Mouse (Mus musculus): ENCODE measurements around the gene Gcdh. TPM values are rescaled to one million over a fixed set of nuclear protein-coding genes. Genes with fewer than 3 reads are reported as not detected.

Gene Gcdh
- total and polyA plus RNA-seq, 3 experiments: 26.6 to 69.8 (median 35.2) TPM

- TF ChIP-seq TAL1 (conservative IDR thresholded peaks at IDR 0.05; ENCODE audit: low read depth, low read length): no peak
- TF ChIP-seq CTCF (IDR thresholded peaks at IDR 0.05; ENCODE audit: low read depth, low read length): no peak
- no peak for TF ChIP-seq GATA1 (IDR thresholded peaks at IDR 0.05; ENCODE audit: borderline replicate concordance, low read length)
- TF ChIP-seq GATA2 (IDR thresholded peaks at IDR 0.05; ENCODE audit: borderline replicate concordance, low read depth, low read length): no peak
- TF ChIP-seq POLR2AphosphoS5 (IDR thresholded peaks at IDR 0.05; ENCODE audit: insufficient replicate concordance, low read depth, low read length): no peak
- Histone ChIP-seq H3K9me3 (replicated peaks) (no peaks in the 10 kb centered on the region), H3K27me3 (ENCODE audit: insufficient read depth, low read length) (no peaks in the 10 kb centered on the region), H3K4me3 (ENCODE audit: low read depth, low read length) (no peak overlapping the region), H3K4me1 (ENCODE audit: insufficient read depth, low read depth, low read length) (peaks cover 80% of the 10 kb centered on the region), H3K36me3 (replicated peaks) (peaks cover 80% of the 10 kb centered on the region)
- ATAC-seq (ENCODE audit: extremely low read depth, insufficient number of reproducible peaks, low FRiP score, poor library complexity, severe bottlenecking): no peak
- no peak for DNase-seq (ENCODE audit: low spot score)
Measured at GRCm38 (mm10) chr8:84837149-84837911, 56.4 kb downstream of the Gcdh start.

Other genes with a start within 250 kb of the Gcdh start
Only the 20 nearest of the 32 such genes appear.
- gene Nfix, start 93.6 kb downstream of the Gcdh start, total RNA-seq (2014; fragmentation: Nextera tagmentation): 30.0 and 34.0 TPM in 2 replicates
- gene Nfix, start 93.6 kb downstream of the Gcdh start, total RNA-seq (2017): 2.7 and 4.3 TPM in 2 replicates
- 14.3 and 16.2 TPM in 2 replicates for gene Nfix, start 93.6 kb downstream of the Gcdh start, polyA plus RNA-seq (2012)
- gene Dand5, start 71.1 kb downstream of the Gcdh start, total RNA-seq (2014; fragmentation: Nextera tagmentation): 7.1 and 7.7 TPM in 2 replicates
- 1.8 and 2.2 TPM in 2 replicates for gene Dand5, start 71.1 kb downstream of the Gcdh start, total RNA-seq (2017)
- 1.4 and 2.1 TPM in 2 replicates for gene Dand5, start 71.1 kb downstream of the Gcdh start, polyA plus RNA-seq (2012)
- 10.0 and 13.0 TPM in 2 replicates for gene Gadd45gip1, start 62.4 kb downstream of the Gcdh start, total RNA-seq (2014; fragmentation: Nextera tagmentation)
- gene Gadd45gip1, start 62.4 kb downstream of the Gcdh start, total RNA-seq (2017): 20.4 and 20.9 TPM in 2 replicates
- gene Gadd45gip1, start 62.4 kb downstream of the Gcdh start, polyA plus RNA-seq (2012): 79.7 and 93.0 TPM in 2 replicates
- gene Rad23a, start 53.3 kb downstream of the Gcdh start, total RNA-seq (2014; fragmentation: Nextera tagmentation): 116 and 121 TPM in 2 replicates
- 38.7 and 39.2 TPM in 2 replicates for gene Rad23a, start 53.3 kb downstream of the Gcdh start, total RNA-seq (2017)
- 414 and 672 TPM in 2 replicates for gene Rad23a, start 53.3 kb downstream of the Gcdh start, polyA plus RNA-seq (2012)
- gene Calr, start 47.0 kb downstream of the Gcdh start, total RNA-seq (2014; fragmentation: Nextera tagmentation): 406 and 435 TPM in 2 replicates
- 831 and 954 TPM in 2 replicates for gene Calr, start 47.0 kb downstream of the Gcdh start, total RNA-seq (2017)
- 248 and 253 TPM in 2 replicates for gene Calr, start 47.0 kb downstream of the Gcdh start, polyA plus RNA-seq (2012)
- 35.3 and 39.6 TPM in 2 replicates for gene Farsa, start 36.9 kb downstream of the Gcdh start, total RNA-seq (2014; fragmentation: Nextera tagmentation)
- 182 and 203 TPM in 2 replicates for gene Farsa, start 36.9 kb downstream of the Gcdh start, total RNA-seq (2017)
- gene Farsa, start 36.9 kb downstream of the Gcdh start, polyA plus RNA-seq (2012): 138 and 152 TPM in 2 replicates
- gene Syce2, start 21.8 kb downstream of the Gcdh start, total RNA-seq (2014; fragmentation: Nextera tagmentation): 370 and 371 TPM in 2 replicates
- gene Syce2, start 21.8 kb downstream of the Gcdh start, total RNA-seq (2017): 319 and 358 TPM in 2 replicates
- gene Syce2, start 21.8 kb downstream of the Gcdh start, polyA plus RNA-seq (2012): 261 and 336 TPM in 2 replicates
- gene Klf1, start 8.0 kb upstream of the Gcdh start, total RNA-seq (2014; fragmentation: Nextera tagmentation): 69.9 and 75.0 TPM in 2 replicates
- gene Klf1, start 8.0 kb upstream of the Gcdh start, total RNA-seq (2017): 51.5 and 56.1 TPM in 2 replicates
- 193 and 253 TPM in 2 replicates for gene Klf1, start 8.0 kb upstream of the Gcdh start, polyA plus RNA-seq (2012)
- gene Dnase2a, start 14.6 kb upstream of the Gcdh start, total RNA-seq (2014; fragmentation: Nextera tagmentation): 116 and 118 TPM in 2 replicates
- 147 and 170 TPM in 2 replicates for gene Dnase2a, start 14.6 kb upstream of the Gcdh start, total RNA-seq (2017)
- 40.2 and 75.0 TPM in 2 replicates for gene Dnase2a, start 14.6 kb upstream of the Gcdh start, polyA plus RNA-seq (2012)
- gene Mast1, start 43.4 kb upstream of the Gcdh start, total RNA-seq (2014; fragmentation: Nextera tagmentation): not detected in 2 replicates
- 0.23 and 0.27 TPM in 2 replicates for gene Mast1, start 43.4 kb upstream of the Gcdh start, total RNA-seq (2017)
- 0.16 and 0.25 TPM in 2 replicates for gene Mast1, start 43.4 kb upstream of the Gcdh start, polyA plus RNA-seq (2012)
- gene Rtbdn, start 53.1 kb upstream of the Gcdh start, total RNA-seq (2014; fragmentation: Nextera tagmentation): not detected in 2 replicates
- 0.11 and 0.12 TPM in 2 replicates for gene Rtbdn, start 53.1 kb upstream of the Gcdh start, total RNA-seq (2017)
- gene Rtbdn, start 53.1 kb upstream of the Gcdh start, polyA plus RNA-seq (2012): not detected in 2 replicates
- not detected in 2 replicates for gene Gm49661, start 75.5 kb upstream of the Gcdh start, total RNA-seq (2014; fragmentation: Nextera tagmentation)
- not detected in 2 replicates for gene Gm49661, start 75.5 kb upstream of the Gcdh start, total RNA-seq (2017)
- not detected in 2 replicates for gene Gm49661, start 75.5 kb upstream of the Gcdh start, polyA plus RNA-seq (2012)
- gene Prdx2, start 75.7 kb upstream of the Gcdh start, total RNA-seq (2014; fragmentation: Nextera tagmentation): 134 and 185 TPM in 2 replicates
- gene Prdx2, start 75.7 kb upstream of the Gcdh start, total RNA-seq (2017): 299 and 388 TPM in 2 replicates
- 19.6 and 86.4 TPM in 2 replicates for gene Prdx2, start 75.7 kb upstream of the Gcdh start, polyA plus RNA-seq (2012)
- 162 and 174 TPM in 2 replicates for gene Rnaseh2a, start 75.8 kb upstream of the Gcdh start, total RNA-seq (2014; fragmentation: Nextera tagmentation)
- 94.1 and 132 TPM in 2 replicates for gene Rnaseh2a, start 75.8 kb upstream of the Gcdh start, total RNA-seq (2017)
- 477 and 636 TPM in 2 replicates for gene Rnaseh2a, start 75.8 kb upstream of the Gcdh start, polyA plus RNA-seq (2012)
- gene Junb, start 84.8 kb upstream of the Gcdh start, total RNA-seq (2014; fragmentation: Nextera tagmentation): 25.6 and 38.5 TPM in 2 replicates
- gene Junb, start 84.8 kb upstream of the Gcdh start, total RNA-seq (2017): 23.8 and 33.6 TPM in 2 replicates
- gene Junb, start 84.8 kb upstream of the Gcdh start, polyA plus RNA-seq (2012): 66.8 and 78.5 TPM in 2 replicates
- gene Hook2, start 96.7 kb upstream of the Gcdh start, total RNA-seq (2014; fragmentation: Nextera tagmentation): 2.7 and 3.4 TPM in 2 replicates
- 7.9 and 8.2 TPM in 2 replicates for gene Hook2, start 96.7 kb upstream of the Gcdh start, total RNA-seq (2017)
- gene Hook2, start 96.7 kb upstream of the Gcdh start, polyA plus RNA-seq (2012): 12.2 and 12.7 TPM in 2 replicates
- not detected in 2 replicates for gene Best2, start 120.6 kb upstream of the Gcdh start, total RNA-seq (2014; fragmentation: Nextera tagmentation)
- gene Best2, start 120.6 kb upstream of the Gcdh start, total RNA-seq (2017): 0.12 TPM in 1 of 2 replicates, not detected in the other
- gene Best2, start 120.6 kb upstream of the Gcdh start, polyA plus RNA-seq (2012): not detected in 2 replicates
- gene Asna1, start 131.4 kb upstream of the Gcdh start, total RNA-seq (2014; fragmentation: Nextera tagmentation): 83.6 and 104 TPM in 2 replicates
- 110 and 139 TPM in 2 replicates for gene Asna1, start 131.4 kb upstream of the Gcdh start, total RNA-seq (2017)
- gene Asna1, start 131.4 kb upstream of the Gcdh start, polyA plus RNA-seq (2012): 103 and 136 TPM in 2 replicates
- 61.3 and 64.2 TPM in 2 replicates for gene Trir, start 132.9 kb upstream of the Gcdh start, total RNA-seq (2014; fragmentation: Nextera tagmentation)
- 151 and 196 TPM in 2 replicates for gene Trir, start 132.9 kb upstream of the Gcdh start, total RNA-seq (2017)
- gene Trir, start 132.9 kb upstream of the Gcdh start, polyA plus RNA-seq (2012): 263 and 317 TPM in 2 replicates
- gene Tnpo2, start 143.0 kb upstream of the Gcdh start, total RNA-seq (2014; fragmentation: Nextera tagmentation): 83.8 and 92.5 TPM in 2 replicates
- gene Tnpo2, start 143.0 kb upstream of the Gcdh start, total RNA-seq (2017): 38.9 and 52.8 TPM in 2 replicates
- gene Tnpo2, start 143.0 kb upstream of the Gcdh start, polyA plus RNA-seq (2012): 20.0 and 26.5 TPM in 2 replicates